Mouse (Mus musculus): ENCODE measurements around the gene Zcchc24. TPM values are rescaled to one million over a fixed set of nuclear protein-coding genes. Genes with fewer than 3 reads are reported as not detected.

Zcchc24 gene
- total and polyA plus RNA-seq, 2 experiments from 2014 or later = 20.4 to 39.3 TPM

- H3K9me3 ChIP-seq (ENCODE audit: low read length) = no peaks in the 10 kb centered on the region
- TF ChIP-seq CTCF (IDR thresholded peaks at IDR 0.05; ENCODE audit: low read depth) = peak; percentile 75
- H3K4me1 ChIP-seq (ENCODE audit: insufficient read depth, low read length) = 0 out of 2 replicates have a peak, but pooled peaks cover 6% of the 10 kb centered on the region
- no peak overlapping the region for H3K27ac ChIP-seq
- 13% methylated on average over 4 of the region's 4 CpGs for WGBS
- no peak overlapping the region for H3K4me2 ChIP-seq (ENCODE audit: low read depth, low read length)
- no peaks in the 10 kb centered on the region for H3K36me3 ChIP-seq (ENCODE audit: insufficient read depth, low read length)
- ATAC-seq (no peak), DNase-seq (ENCODE audit: low spot score) (peak; percentile 67)
- H3K9ac ChIP-seq (replicated peaks; ENCODE audit: low read length) = no peak overlapping the region
- no peaks in the 10 kb centered on the region for H3K27me3 ChIP-seq (ENCODE audit: insufficient read depth, low read length)
- H3K4me3 ChIP-seq (ENCODE audit: low read length) = no peak overlapping the region
Observed at GRCm38 (mm10) chr14:25713443-25713842, 55.4 kb downstream of the Zcchc24 start.

- no peak overlapping the region for H3K4me2 ChIP-seq (ENCODE audit: low read depth, low read length)
- H3K9ac ChIP-seq (replicated peaks; ENCODE audit: low read length) = no peak overlapping the region
- H3K27me3 ChIP-seq (ENCODE audit: insufficient read depth, low read length) = no peaks in the 10 kb centered on the region
- H3K4me1 ChIP-seq (ENCODE audit: insufficient read depth, low read length) = no peaks in the 10 kb centered on the region
- WGBS = 70% methylated on average over 8 of the region's 8 CpGs
- H3K36me3 ChIP-seq (ENCODE audit: insufficient read depth, low read length) = no peaks in the 10 kb centered on the region
- H3K4me3 ChIP-seq (ENCODE audit: low read length) = no peak overlapping the region
- DNase-seq (ENCODE audit: low spot score) = no peak
- H3K9me3 ChIP-seq (ENCODE audit: low read length) = no peaks in the 10 kb centered on the region
- H3K27ac ChIP-seq = no peak overlapping the region
- no peak for TF ChIP-seq CTCF (IDR thresholded peaks at IDR 0.05; ENCODE audit: low read depth)
- ATAC-seq = no peak
Observed at GRCm38 (mm10) chr14:25711602-25712001, 57.2 kb downstream of the Zcchc24 start.

GRCm38 (mm10) chr14:25711177-25711576, 57.7 kb downstream of the Zcchc24 start:
- TF ChIP-seq CTCF (IDR thresholded peaks at IDR 0.05; ENCODE audit: low read depth) = no peak
- DNase-seq (ENCODE audit: low spot score) (no peak), ATAC-seq (no peak)
- no peak overlapping the region for H3K9ac ChIP-seq (replicated peaks; ENCODE audit: low read length)
- no peaks in the 10 kb centered on the region for H3K27me3 ChIP-seq (ENCODE audit: insufficient read depth, low read length)
- H3K36me3 ChIP-seq (ENCODE audit: insufficient read depth, low read length) = no peaks in the 10 kb centered on the region
- H3K9me3 ChIP-seq (ENCODE audit: low read length) = no peaks in the 10 kb centered on the region
- 60% methylated on average over 7 of the region's 7 CpGs for whole genome bisulfite sequencing
- no peak overlapping the region for H3K27ac ChIP-seq
- H3K4me3 ChIP-seq (ENCODE audit: low read length) = no peak overlapping the region
- H3K4me2 ChIP-seq (ENCODE audit: low read depth, low read length) = no peak overlapping the region
- H3K4me1 ChIP-seq (ENCODE audit: insufficient read depth, low read length) = no peaks in the 10 kb centered on the region

GRCm38 (mm10) chr14:25710681-25711080, 58.2 kb downstream of the Zcchc24 start:
- Histone ChIP-seq H3K4me2 (ENCODE audit: low read depth, low read length) (no peak overlapping the region), H3K9ac (replicated peaks; ENCODE audit: low read length) (no peak overlapping the region), H3K9me3 (ENCODE audit: low read length) (no peaks in the 10 kb centered on the region), H3K4me1 (ENCODE audit: insufficient read depth, low read length) (no peaks in the 10 kb centered on the region), H3K4me3 (ENCODE audit: low read length) (no peak overlapping the region), H3K27me3 (ENCODE audit: insufficient read depth, low read length) (no peaks in the 10 kb centered on the region), H3K36me3 (ENCODE audit: insufficient read depth, low read length) (no peaks in the 10 kb centered on the region), H3K27ac (no peak overlapping the region)
- no peak for ATAC-seq
- no peak for DNase-seq (ENCODE audit: low spot score)
- WGBS = 53% methylated on average over 4 of the region's 4 CpGs
- TF ChIP-seq CTCF (IDR thresholded peaks at IDR 0.05; ENCODE audit: low read depth) = no peak

GRCm38 (mm10) chr14:25710073-25710472, 58.8 kb downstream of the Zcchc24 start:
- Histone ChIP-seq H3K36me3 (ENCODE audit: insufficient read depth, low read length) (no peaks in the 10 kb centered on the region), H3K9ac (replicated peaks; ENCODE audit: low read length) (no peak overlapping the region)
- ATAC-seq = no peak

GRCm38 (mm10) chr14:25708917-25709316, 59.9 kb downstream of the Zcchc24 start:
- H3K9me3 ChIP-seq (ENCODE audit: low read length) = no peaks in the 10 kb centered on the region
- H3K9ac ChIP-seq (replicated peaks; ENCODE audit: low read length) = no peak overlapping the region
- no peak for ATAC-seq
- no peak for DNase-seq (ENCODE audit: low spot score)
- no peaks in the 10 kb centered on the region for H3K27me3 ChIP-seq (ENCODE audit: insufficient read depth, low read length)
- no peak overlapping the region for H3K4me2 ChIP-seq (ENCODE audit: low read depth, low read length)
- no peaks in the 10 kb centered on the region for H3K4me1 ChIP-seq (ENCODE audit: insufficient read depth, low read length)
- H3K27ac ChIP-seq = no peak overlapping the region
- whole genome bisulfite sequencing = 86% methylated on average over 2 of the region's 2 CpGs
- no peak for TF ChIP-seq CTCF (IDR thresholded peaks at IDR 0.05; ENCODE audit: low read depth)
- no peak overlapping the region for H3K4me3 ChIP-seq (ENCODE audit: low read length)
- H3K36me3 ChIP-seq (ENCODE audit: insufficient read depth, low read length) = no peaks in the 10 kb centered on the region

More at GRCm38 (mm10) chr14:25710073-25710472, 58.8 kb downstream of the Zcchc24 start:
- H3K27ac ChIP-seq = no peak overlapping the region
- no peaks in the 10 kb centered on the region for H3K27me3 ChIP-seq (ENCODE audit: insufficient read depth, low read length)
- H3K4me1 ChIP-seq (ENCODE audit: insufficient read depth, low read length) = no peaks in the 10 kb centered on the region
- no peak for TF ChIP-seq CTCF (IDR thresholded peaks at IDR 0.05; ENCODE audit: low read depth)
- H3K9me3 ChIP-seq (ENCODE audit: low read length) = no peaks in the 10 kb centered on the region
- no peak overlapping the region for H3K4me3 ChIP-seq (ENCODE audit: low read length)
- H3K4me2 ChIP-seq (ENCODE audit: low read depth, low read length) = no peak overlapping the region
- 66% methylated on average over 4 of the region's 4 CpGs for WGBS
- no peak for DNase-seq (ENCODE audit: low spot score)

GRCm38 (mm10) chr14:25708451-25708850, 60.4 kb downstream of the Zcchc24 start:
- Histone ChIP-seq H3K4me1 (ENCODE audit: insufficient read depth, low read length) (no peaks in the 10 kb centered on the region), H3K4me3 (ENCODE audit: low read length) (no peak overlapping the region), H3K36me3 (ENCODE audit: insufficient read depth, low read length) (no peaks in the 10 kb centered on the region), H3K27ac (no peak overlapping the region), H3K27me3 (ENCODE audit: insufficient read depth, low read length) (no peaks in the 10 kb centered on the region), H3K9ac (replicated peaks; ENCODE audit: low read length) (no peak overlapping the region), H3K4me2 (ENCODE audit: low read depth, low read length) (no peak overlapping the region), H3K9me3 (ENCODE audit: low read length) (no peaks in the 10 kb centered on the region)
- ATAC-seq (peak; percentile 64; the same call in 1 of the 2 replicates), DNase-seq (ENCODE audit: low spot score) (peak; percentile 37)
- 55% methylated on average over 4 of the region's 4 CpGs for WGBS
- TF ChIP-seq CTCF (IDR thresholded peaks at IDR 0.05; ENCODE audit: low read depth) = no peak
